Mouse (Mus musculus) embryo, embryonic 11.5 days (tissue): ENCODE measurements around the gene Fnbp1l.

Experiments
- DNase-seq: peaks from one replicate; pipeline ENCODE4 v3.0.0-alpha.2; 2012; ENCODE audit warnings: low read depth, low spot score

Gene Fnbp1l

DNA sequence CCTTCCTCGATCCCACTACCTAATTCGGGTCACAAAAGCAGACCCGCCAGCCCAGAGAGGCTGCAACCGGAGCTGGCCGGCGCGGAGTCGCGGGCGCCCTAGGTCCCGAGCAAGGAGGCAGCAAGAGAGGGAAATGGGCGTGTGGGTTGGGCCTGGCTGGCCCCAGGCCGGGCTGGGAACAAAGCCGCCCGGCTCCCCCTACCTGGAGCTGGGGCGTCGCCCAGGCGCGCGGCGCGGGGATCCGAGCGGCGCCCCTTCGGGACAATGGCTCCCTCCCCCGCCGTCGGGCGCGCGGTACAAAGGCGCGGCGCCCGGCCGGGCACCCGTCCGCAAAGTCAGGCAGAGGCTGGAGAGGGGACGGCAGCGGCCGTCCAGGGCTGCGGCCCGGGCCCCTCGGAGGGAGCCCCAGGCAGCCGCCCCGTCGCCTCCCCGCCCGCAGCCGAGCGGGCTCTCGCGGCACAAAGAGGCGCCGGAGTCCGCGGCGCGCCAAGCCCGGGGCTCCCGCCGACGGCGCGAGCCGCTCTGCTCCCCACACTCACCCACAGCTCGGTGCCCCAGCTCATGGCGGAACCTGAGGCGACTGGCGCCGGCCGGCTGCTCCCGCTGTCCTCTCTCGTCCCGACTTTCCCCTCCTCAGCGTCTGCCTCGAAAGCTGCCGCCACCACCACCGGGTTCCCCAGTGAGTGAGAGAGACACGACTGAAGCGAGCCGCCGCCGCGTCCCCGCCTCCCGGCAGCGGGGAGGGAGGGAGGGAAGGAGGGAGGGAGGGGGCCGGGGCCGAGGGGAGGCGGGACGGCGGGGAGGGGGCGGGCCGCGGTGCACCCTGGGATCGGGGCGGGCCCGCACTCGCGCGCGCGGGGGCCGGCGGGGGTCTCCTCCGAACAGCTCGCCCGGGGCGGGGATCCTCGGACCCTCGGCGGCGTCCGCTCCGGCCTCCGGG lies at the start of gene Fnbp1l:
Fnbp1l (minus strand) TSS at position 725 of the 940 bp plus-strand sequence.
- peak; percentile 72 for DNase-seq

DNA sequence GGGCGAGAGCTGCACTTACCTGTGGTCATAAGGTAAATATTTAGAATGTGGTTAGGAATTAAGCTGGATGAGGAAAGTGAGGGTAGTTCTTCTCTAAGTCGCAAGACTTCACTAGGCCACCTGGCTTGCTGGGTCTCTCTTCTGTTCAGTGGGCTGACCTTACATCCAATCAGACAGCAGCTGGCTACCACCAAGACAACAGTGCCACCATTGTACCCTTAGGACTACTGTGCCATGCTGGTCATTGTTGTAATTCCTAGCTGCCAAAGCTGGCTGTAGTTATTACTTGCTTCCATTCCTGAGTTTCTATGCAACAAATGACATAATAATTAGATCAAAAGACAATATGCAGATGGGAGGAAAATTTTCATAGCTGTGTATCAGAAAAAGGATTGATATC lies 41.3 kb upstream of the Fnbp1l start:
- no peak for DNase-seq

DNA sequence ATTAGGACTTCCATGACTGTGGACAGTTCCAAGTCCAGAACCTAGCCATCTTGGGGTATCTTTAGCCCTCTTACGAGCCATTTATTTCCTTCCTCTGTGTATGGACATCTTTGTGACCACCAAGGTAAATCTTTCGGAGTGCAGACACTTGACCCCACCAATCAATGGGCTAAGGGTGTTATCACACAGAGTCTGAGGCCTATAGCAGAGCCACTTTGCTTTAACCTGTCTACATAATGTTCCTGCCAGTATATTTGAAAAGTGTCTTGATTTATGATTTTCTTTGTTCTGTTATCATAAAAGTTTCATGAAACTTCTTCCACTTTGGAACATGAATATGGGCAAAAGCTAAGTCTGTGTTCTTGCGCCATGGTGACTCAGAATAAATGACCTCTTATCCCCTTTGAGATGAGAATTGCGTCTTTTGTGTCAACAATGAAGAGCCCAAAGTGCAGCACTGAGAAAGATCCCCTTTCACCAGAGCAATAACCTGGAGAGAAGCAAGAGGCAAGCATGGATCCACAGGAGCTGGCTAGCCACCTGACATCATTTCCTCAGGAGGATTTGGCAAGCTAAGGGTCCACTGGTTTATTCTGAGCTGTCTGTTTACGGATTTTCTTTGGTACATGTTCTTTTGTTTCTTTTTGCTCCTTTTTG lies 39.9 kb upstream of the Fnbp1l start:
- no peak for DNase-seq

DNA sequence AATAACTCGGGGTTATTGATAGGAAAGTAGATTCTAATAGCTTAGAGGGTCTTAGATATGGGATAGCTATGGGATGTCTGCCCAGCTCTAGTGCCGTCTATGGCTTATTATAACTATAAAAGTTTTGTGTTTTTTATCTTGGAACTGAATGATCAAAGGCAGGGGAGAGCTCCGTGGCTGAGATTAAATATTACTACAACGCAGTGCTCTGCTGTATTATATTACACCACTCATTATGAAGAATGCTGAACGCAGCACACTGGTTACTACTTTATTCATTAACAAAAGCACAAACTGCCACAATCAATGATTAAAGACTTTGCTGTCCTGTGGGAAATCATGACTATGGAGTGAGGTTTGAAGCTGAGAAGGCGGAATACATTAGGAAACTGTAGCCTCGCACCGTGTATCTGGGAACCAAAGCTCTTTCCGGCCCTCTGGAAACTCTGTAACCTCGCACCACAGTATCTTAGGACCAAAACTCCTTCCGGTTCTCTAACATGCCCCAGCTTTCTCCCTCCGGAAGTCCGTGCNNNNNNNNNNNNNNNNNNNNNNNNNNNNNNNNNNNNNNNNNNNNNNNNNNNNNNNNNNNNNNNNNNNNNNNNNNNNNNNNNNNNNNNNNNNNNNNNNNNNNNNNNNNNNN lies 27.8 kb upstream of the Fnbp1l start:
- no peak for DNase-seq

DNA sequence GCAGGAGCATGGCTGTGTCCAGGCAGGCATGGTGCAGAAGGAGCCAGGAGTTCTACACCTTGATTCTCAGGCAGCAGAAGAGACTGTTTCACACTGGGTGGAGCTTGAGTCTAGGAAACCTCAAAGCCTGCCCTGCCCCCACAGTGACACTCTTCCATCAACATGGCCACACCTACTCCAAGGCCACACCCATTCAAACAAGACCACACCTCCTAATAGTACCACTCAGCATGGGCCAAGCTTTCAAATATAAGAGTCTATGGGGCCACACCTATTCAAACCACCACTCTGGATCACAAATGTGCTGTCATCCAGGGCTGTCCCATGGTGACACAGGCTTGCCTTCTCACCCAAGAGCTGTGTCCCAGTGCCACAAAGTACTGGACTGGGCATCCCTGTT lies 20.8 kb upstream of the Fnbp1l start:
- no peak for DNase-seq

DNA sequence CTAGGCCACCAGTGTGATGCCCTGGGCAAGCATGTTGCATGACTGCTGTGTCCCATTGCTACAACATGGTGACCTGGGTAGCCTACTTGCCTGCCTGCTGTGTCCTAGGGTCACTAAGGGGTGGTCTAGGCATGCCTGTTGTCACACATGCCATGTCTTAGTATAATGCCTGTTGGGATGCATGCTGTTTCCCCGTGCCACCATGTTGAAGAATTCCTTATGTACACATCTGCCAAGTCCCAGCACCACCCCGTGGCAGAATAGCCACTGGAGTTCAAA lies 19.6 kb upstream of the Fnbp1l start:
- no peak for DNase-seq

DNA sequence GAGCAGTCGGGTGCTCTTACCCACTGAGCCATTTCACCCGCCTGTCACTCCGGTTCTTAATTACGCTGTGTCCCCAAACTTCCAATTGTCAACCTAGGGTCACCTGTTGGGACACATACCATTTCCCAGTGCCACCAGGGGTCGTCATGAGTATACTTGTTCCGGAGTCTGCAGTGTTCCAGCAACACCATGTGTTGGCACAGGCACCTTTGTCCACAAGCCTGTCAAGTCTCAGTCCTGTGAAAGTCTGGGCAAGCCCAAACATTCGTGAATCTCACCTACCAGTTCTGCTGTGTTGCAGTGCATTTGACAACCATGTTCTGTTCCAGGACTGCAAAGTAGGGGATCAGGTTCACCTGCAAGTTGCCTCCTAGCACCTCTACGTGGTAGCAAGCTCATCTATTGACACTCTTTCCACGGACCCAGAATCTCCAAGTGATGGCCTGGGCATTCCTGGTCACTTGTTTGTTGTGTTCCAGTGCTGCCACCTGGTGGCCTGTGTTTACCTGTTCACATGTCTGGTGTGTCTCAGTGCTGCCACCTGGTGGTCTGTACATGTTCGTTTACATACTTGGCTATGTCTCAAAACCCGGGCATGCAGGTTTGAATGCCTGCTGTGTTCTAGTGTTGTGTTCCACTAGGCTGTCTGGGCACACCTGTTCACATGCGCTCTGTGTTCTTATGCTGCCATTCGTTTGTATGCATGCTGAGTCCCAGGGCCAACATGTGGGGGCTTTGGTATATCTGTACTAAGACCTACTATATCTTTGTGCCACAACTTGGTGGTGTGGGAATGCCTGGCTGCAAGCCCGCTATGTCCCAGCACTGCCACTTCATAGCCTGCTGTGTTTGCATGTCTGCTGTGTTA lies 19.0 kb upstream of the Fnbp1l start:
- peak; percentile 100 for DNase-seq

DNA sequence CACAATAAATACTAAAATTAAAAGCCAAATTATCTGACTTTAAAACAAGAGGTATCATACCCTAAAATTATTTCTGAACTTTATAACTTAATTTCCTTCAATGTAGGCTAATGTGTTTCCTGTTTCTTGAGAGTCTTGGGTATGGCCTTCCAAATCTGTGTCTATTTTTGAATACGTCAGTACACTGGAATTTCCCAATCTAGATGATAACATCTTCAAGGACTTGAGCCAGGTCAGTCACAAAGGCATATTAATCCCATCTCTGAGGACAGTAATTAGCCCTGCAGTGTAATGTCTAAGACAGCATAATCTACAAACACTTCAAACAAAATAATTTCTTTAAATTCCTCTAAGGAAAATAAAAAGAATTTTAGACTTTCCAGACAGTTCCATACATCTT lies 17.8 kb upstream of the Fnbp1l start:
- DNase-seq, result no peak

DNA sequence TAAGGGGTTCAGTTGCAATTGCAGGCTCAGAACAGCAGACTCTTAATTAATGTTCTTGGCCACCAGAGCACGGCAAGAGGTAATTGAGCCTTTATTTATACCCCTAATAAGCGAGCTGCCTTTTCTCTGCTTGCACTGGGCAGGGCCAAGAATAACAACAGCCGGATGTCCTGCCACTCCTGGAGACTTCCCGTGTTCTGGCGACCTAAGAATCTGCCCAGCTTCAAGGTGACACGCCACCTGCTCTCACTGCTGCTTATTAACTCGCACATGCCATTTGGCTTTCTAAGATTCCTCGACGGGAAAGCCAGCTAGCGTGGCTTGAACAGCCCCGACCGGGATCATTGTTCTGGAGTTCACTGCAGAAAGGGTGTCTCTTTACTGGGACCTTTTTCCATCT lies 15.7 kb upstream of the Fnbp1l start:
- DNase-seq, result no peak

DNA sequence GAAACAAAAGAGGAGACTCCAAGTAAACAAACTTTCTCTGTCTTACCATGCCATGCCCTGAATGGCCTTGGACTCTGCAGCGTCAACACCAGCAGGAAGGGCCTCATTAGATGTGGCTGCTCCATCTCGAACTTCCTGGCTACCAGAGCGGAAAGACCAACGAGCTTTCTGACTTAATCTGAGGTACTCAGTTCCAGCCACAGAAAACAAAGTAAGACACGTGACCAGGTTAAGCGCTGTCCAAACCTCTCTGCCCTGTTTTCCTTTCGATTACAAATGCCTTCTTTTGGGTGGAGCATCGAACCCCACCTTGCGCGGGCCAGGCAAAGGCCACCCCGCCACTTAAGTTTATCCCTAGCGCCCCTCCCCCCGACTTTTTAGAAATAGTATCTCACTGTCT lies 10.1 kb upstream of the Fnbp1l start:
- DNase-seq, result no peak

DNA sequence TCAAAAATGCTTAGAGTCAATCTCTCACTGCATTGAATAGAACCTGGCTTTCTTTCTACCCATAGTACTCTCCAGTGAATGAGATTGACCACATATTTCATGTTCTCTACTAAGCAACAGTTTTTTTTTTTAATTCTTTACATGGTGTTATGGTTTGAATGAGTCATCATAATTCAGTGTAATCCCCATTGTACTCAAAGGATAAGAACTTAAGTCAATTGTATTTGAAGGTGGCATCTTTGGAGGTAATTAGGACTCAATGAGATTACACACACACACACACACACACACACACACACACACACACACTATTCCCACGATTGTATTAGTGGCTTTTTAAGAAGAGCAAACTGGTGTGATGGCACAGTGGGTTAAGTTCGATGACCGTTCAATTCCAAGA lies 9.4 kb upstream of the Fnbp1l start:
- no peak for DNase-seq

DNA sequence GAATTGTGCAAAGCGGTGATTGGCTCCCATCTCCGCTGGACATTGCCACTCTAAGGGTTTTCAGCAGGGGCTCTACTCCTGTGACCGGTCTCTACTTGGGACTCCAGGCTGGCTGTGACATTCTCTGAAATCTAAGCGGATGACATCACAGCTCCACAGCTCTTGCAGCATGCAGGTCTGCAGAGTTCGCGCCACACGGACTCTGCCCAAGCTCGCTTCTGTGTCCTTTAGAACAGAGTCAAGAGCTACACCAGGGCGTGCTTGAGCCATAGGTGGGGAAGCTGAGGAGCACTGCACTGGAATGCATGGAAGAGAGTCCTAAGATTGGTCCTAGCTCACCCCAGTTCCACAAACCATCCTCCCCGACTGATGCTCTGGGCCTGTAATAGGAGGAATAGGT lies 9.0 kb upstream of the Fnbp1l start:
- DNase-seq, result no peak

DNA sequence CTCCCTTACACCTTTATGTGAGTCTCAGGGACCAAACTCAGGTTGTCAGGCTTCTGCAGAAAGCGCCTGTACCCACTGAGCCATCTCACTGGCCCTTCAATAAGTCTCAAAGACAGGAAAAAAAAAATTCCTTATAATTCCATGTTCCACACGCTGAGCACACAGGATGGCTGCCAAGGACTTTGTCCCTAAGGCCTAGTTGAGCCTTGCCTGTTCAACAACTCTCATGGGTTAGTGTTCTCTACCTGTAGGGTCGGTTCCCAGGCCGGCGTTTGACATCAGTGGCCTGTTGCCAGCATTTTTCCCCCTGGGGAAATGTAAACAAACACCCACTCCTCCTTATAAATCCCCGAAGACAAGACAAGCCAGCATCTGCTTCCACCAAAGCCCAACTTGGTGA lies 8.3 kb upstream of the Fnbp1l start:
- DNase-seq, result no peak

DNA sequence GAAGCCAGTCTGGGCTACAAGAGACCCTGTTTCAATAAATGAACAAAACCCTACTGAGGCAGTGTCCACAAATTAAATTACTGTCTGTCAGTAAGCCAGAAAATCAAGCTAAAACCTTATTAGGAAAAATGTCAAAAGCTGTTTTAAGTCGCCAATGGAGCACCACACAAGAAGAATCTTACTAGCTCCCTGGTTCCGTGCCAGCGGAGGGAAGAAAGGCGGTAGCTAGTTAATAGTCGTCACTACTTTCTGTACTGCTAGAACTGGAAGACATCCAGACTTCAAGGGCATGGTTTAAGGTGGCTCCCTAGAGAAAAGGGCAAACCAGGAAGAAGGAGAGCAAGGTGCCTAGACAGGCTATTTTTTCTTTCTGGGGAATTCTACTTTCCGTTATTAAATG lies 5.1 kb upstream of the Fnbp1l start:
- no peak for DNase-seq

DNA sequence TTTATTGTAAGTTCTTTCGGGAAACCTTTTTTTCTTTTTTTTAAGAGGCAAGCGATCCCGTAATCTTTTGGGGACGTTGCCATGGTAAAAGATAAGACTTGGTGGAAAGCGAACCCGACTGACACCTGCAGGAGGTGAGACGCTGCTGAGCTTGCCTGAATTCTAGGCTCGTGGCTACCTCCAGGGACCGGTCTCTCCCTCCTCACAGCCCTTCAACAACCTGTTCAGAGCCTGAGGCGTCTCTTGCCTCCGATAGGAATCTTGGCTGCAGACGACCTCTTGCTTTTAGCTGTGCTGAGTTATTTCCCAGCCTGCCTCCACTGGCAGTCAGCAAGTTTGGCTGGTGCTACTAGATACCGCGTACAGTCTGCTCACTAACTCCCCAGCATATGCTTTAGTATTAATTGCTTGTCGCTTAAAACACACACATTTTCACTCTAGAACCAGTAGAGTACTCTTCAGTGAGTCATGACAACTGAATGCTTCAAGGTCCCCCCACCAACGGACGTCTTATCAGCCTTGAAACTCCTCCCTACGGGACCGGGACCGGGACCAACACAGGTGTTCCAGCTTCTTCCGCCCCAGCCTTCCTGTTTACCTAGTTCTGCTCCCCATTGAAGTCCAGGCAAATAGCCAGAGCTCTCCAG lies 893 bp upstream of the Fnbp1l start:
- no peak for DNase-seq

DNA sequence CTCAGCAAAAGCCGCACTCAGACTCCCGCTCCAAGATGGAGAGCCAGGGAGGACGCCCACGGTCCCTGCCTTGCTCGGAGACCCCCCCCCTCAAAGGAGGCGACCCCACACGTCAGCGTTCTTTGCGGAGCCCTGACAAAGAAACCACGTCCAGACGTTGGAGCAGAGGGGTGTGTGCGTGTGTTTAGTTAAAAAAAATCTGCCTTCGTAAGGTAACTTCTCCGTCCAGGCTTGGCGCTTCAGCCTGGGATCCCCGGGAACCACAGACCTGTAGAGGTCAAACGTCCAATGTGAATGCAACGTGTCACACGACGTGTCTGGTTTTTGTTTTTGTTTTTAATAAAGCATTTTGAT lies 393 bp upstream of the Fnbp1l start:
- no peak for DNase-seq

DNA sequence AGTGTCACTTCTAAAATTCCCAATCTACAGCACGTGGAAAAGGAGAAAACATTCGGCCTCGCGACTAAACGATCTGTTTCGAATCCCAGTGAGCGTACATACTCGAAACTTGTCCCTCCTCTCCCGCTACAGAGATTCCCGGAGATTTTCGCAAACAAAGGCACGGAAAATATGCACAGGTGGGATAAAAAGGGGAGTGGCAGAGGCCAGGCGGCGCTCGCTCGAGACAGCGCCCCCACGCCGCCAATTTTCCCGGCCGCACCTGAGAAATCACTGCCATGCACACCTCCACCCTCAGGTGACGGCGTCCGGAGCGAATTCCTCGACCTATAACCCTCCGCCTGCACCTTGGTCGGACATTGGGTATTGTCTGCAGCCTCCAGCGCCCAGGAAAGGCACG lies 1.1 kb downstream of the Fnbp1l start:
- DNase-seq, result no peak

DNA sequence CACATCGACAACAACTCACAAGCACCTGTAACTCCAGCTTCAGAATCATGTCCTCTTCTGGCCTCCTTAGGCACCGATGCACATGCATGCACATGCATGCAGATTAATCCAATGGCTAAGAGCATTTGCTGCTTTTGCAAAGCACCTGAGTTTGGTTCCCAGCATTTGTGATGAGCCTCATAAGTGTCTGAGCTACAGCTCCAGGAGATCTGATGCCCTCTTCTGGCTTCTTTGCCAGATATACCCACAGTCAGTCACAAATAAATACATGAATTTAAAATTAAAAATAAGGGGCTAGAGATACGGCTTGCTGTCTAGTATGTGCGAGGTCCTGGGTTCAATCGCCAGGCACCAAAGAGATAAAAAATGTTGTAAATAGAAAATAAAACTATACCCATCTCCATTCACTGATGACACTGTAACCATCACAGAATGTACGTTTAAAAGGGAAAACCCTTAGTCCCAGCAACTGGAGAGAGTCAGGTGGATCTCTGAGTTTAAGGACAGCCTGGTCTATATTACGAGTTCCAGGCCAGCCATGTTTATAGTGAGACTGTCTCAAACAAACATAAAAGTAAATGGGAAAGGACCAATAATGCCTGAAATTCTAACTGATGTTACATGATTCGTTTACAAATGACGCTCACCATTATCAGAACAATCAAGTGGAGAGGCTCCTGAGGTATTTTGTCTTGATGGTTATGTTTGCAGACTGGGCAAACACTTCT lies 1.7 kb downstream of the Fnbp1l start:
- DNase-seq, result no peak

DNA sequence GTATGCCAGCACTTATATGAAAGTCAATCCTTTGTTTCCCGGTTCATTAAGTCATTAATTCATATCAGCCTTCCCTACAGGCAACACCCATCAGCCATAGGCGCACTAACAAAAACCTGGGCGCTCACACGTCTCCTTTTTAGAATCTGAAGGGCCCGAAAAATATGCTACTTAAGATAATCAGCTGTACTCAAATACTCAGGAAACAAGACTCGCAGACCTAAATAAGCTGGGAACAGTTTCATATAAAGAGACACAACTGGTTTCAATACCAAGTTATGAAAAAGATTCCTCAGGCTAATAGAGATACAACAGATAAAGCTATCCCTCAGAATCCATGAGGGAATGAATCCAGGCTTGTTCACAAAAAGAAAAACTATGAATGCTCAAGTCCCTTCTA lies 7.0 kb downstream of the Fnbp1l start:
- DNase-seq, result no peak

DNA sequence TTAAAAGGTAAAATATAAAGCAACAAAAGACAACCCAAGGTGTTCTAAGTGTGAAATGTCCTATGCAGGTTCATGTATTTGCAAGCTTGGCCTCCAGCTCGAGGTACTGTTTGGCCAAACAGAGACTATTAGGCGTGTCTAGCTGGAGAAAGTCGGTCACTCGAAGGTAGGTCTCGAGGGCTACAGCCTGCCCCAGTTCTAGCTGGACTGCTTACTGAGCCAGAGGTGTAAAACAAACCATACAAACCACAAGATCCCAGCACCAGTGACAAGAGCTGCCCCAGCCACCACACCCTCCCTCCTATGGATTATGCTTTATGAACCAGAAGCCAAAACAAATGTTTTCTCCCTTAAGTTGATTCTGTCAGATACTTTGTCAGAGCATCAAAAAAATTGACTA lies 7.8 kb downstream of the Fnbp1l start:
- DNase-seq, result no peak
